Comparison of ENCODE assay signal across 14 mouse cellular contexts in the genomic region with DNA sequence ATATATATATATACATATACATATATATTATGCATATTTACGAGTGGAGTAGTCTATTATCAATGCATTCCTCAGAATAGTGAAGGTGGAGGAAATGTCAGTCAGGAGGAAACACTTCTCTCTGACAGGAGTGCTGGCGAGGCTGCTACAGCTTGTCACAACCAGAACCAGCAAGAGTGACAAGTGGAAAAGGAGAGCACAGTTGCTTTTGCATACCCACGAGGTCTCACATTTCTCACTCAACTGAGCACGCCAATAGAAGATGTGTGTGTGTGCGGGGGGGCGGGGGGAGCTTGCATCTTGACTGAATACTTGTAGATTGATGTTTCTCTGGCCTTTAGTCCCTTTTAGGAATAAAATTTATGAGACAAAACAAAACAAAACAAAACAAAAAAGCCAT.
"Had no signal": no experiment of that assay in that cellular context is flagged by ENCODE, and none has a peak within 500 bp of the region (broad histone marks: within the 10 kb centered on the region; RNA-seq: fewer than 3 reads in every experiment).

No protein-coding gene starts in this region.

- H3K4me1 ChIP-seq: liver, embryonic 12.5 days; midbrain, embryonic 10.5 days; neural tube, embryonic 15.5 days; stomach, embryonic 15.5 days had no signal

- H3K4me3 ChIP-seq: limb, embryonic 15.5 days; liver, embryonic 12.5 days; midbrain, embryonic 10.5 days; myocyte; neural tube, embryonic 15.5 days; stomach, embryonic 15.5 days had no signal

- H3K36me3 ChIP-seq: limb, embryonic 15.5 days; liver, embryonic 12.5 days; midbrain, embryonic 10.5 days; neural tube, embryonic 15.5 days; stomach, embryonic 15.5 days had no signal

- H3K27me3 ChIP-seq: limb, embryonic 15.5 days; liver, embryonic 12.5 days; neural tube, embryonic 15.5 days; stomach, embryonic 15.5 days had no signal

- H3K27ac ChIP-seq: limb, embryonic 15.5 days; liver, embryonic 12.5 days; midbrain, embryonic 10.5 days; neural tube, embryonic 15.5 days; stomach, embryonic 15.5 days had no signal

- H3K9me3 ChIP-seq: limb, embryonic 15.5 days; liver, embryonic 12.5 days; midbrain, embryonic 10.5 days; neural tube, embryonic 15.5 days; stomach, embryonic 15.5 days had no signal

- DNase-seq: kidney, postnatal 25 days; lung, embryonic 14.5 days; lung, postnatal 10 days; lung, postnatal 4 days; midbrain, embryonic 14.5 days; right cerebral cortex, postnatal 14 days; thymus, adult 2 months; thymus, postnatal 25 days had no signal
